Mouse (Mus musculus) cerebellum, adult 2 months (tissue): ENCODE measurements around the gene Ptgis.

Source experiments
- CTCF ChIP-seq: fragments of 200-500 bp; IDR thresholded peaks from 2 replicates; pipeline ENCODE4 v1.5.1; 2011; ENCODE audit warnings: low read depth, mild to moderate bottlenecking, control low read depth, low read length, moderate library complexity, borderline replicate concordance; ENCODE audit not compliant: insufficient read depth
- POLR2A ChIP-seq: fragments of 200-500 bp; IDR thresholded peaks from 2 replicates; pipeline ENCODE4 v1.6.1; 2011; ENCODE audit warnings: low read length, control low read depth, borderline replicate concordance; ENCODE audit not compliant: insufficient read depth

- TF ChIP-seq POLR2A (no peak), CTCF (no peak; the same call in 1 of the 2 replicates)
These were observed 36.8 kb downstream of the Ptgis start for GRCm38 (mm10) chr2:167203505-167204166.
